In genomic region chr7:66661572-66661971, GRCm38 (mm10) we compare ENCODE assay signal across 8 mouse cellular contexts. TPM values are rescaled to one million over a fixed set of nuclear protein-coding genes. Genes with fewer than 3 reads are reported as not detected.
DNase-seq lines count a peak whose midpoint lies in the region; ATAC-seq and TF ChIP-seq lines count a peak whose summit lies in the region.

No protein-coding gene starts in this region.

- 13% methylated on average over 8 of the region's 8 CpGs for WGBS in lung, postnatal 0 days

- H3K9ac ChIP-seq in lung, postnatal 0 days (replicated peaks; ENCODE audit: low read depth), result no peak overlapping the region

- no peaks in the 10 kb centered on the region for H3K9me3 ChIP-seq in lung, postnatal 0 days (ENCODE audit: low read length)

- TF ChIP-seq EP300 in lung, postnatal 0 days (IDR thresholded peaks at IDR 0.05), result no peak

- peak; percentile 95 for TF ChIP-seq CTCF in lung, postnatal 0 days (IDR thresholded peaks at IDR 0.05)

- H3K27me3 ChIP-seq in lung, postnatal 0 days (replicated peaks; ENCODE audit: insufficient read depth, low read length), result no peaks in the 10 kb centered on the region

- H3K36me3 ChIP-seq in lung, postnatal 0 days (ENCODE audit: insufficient read depth, low read length), result peaks cover 7% of the 10 kb centered on the region; the same call in 1 of the 2 replicates

- no peaks in the 10 kb centered on the region for H3K4me1 ChIP-seq in lung, postnatal 0 days (ENCODE audit: insufficient read depth, low read depth, low read length)

- H3K27ac ChIP-seq in lung, postnatal 0 days (ENCODE audit: low read length), result no peak overlapping the region

- H3K4me3 ChIP-seq in lung, postnatal 0 days (ENCODE audit: low read depth, low read length), result no peak overlapping the region

- peak; percentile 70 for ATAC-seq in frontal cortex, adult (ENCODE audit: low TSS enrichment)
- peak; percentile 84 to 89 for ATAC-seq in hematopoietic stem cell, adult 5-6 weeks (replicated peaks in 1 of 2; ENCODE audit: insufficient read depth in 1 of 2, low FRiP score in 2 of 2, low TSS enrichment in 1 of 2, low read depth in 1 of 2, poor library complexity in 2 of 2, severe bottlenecking in 2 of 2)
- ATAC-seq in lung, postnatal 0 days, result peak; percentile 72

- DNase-seq in NIH3T3 (ENCODE audit: low read depth), result peak; percentile 92
- peak; percentile 81 for DNase-seq in cerebellum, adult 9-10 months
- DNase-seq in layer of hippocampus, adult 9-11 months, result peak; percentile 71
- peak; percentile 87 for DNase-seq in lung, postnatal 0 days (ENCODE audit: low spot score)
- peak; percentile 48 for DNase-seq in ovary, postnatal 36 days (ENCODE audit: low spot score)
- peak; percentile 32 to 50 for DNase-seq in thymus, postnatal 36 days

- peak overlapping the region; percentile 40 for H3K4me2 ChIP-seq in lung, postnatal 0 days (replicated peaks; ENCODE audit: low read depth, low read length)

RNA-seq across cellular contexts. Expression of gene Asb7, which starts 27.8 kb away (rescaled TPM):
- 12.3 and 17.8 TPM in 2 replicates for total RNA-seq in hematopoietic stem cell, adult 5-6 weeks (2017)
- polyA plus RNA-seq in lung, postnatal 0 days (2015; fragmentation: Nextera tagmentation; extraction: Ambion mirVana), result 6.1 and 6.5 TPM in 2 replicates

RNA-seq across cellular contexts. Expression of gene Lins1, which starts 28.1 kb away (rescaled TPM):
- 11.9 and 16.1 TPM in 2 replicates for total RNA-seq in hematopoietic stem cell, adult 5-6 weeks (2017)
- 7.0 and 8.7 TPM in 2 replicates for polyA plus RNA-seq in lung, postnatal 0 days (2015; fragmentation: Nextera tagmentation; extraction: Ambion mirVana)

Comparison
In these comparisons a context has a peak if more than half of its experiments do, and no peak if none do; other contexts are left out.
1. DNase-seq: peak in every context shown above with its lines; median percentile 92 in NIH3T3; 87 in lung, postnatal 0 days; 81 in cerebellum, adult 9-10 months; 71 in layer of hippocampus, adult 9-11 months; 48 in ovary, postnatal 36 days; 41 in thymus, postnatal 36 days.